Mouse (Mus musculus) adrenal gland, postnatal 0 days (tissue): ENCODE measurements around the gene Pex26. TPM values are rescaled to one million over a fixed set of nuclear protein-coding genes. Genes with fewer than 3 reads are reported as not detected.

Experiments used
- polyA plus RNA-seq: library from polyadenylated mRNA; unstranded; fragments of >200 nt; fragmentation: Nextera tagmentation; extraction: Ambion mirVana; gene quantifications from 2 replicates; pipeline ENCODE4 v1.2.1, GENCODE M21; 2015

Gene Pex26
- 4.0 and 5.6 TPM in 2 replicates for polyA plus RNA-seq

GRCm38 (mm10) chr6:121183414-121184173 is at the start of gene Pex26:
Gene Pex26 (plus strand): TSS chr6:121183667.

GRCm38 (mm10) chr6:121210149-121210925 is 26.9 kb downstream of the Pex26 start, which contains the start of gene Tuba8:
Gene Tuba8 (plus strand): TSS chr6:121210696.

GRCm38 (mm10) chr6:121245127-121246036 is 61.9 kb downstream of the Pex26 start, which contains the start of gene Usp18:
Gene Usp18 (plus strand): TSS chr6:121245906.

Other genes with a start within 250 kb of the Pex26 start
- gene Mical3, start 52.7 kb upstream of the Pex26 start, polyA plus RNA-seq, result 6.7 and 8.1 TPM in 2 replicates
- gene Tuba8, start 27.0 kb downstream of the Pex26 start, polyA plus RNA-seq, result 1.3 and 2.5 TPM in 2 replicates
- gene Usp18, start 62.2 kb downstream of the Pex26 start, polyA plus RNA-seq, result 8.4 and 11.6 TPM in 2 replicates
- 2.7 and 3.7 TPM in 2 replicates for gene Slc6a13, start 116.6 kb downstream of the Pex26 start, polyA plus RNA-seq
- 0.72 and 1.4 TPM in 2 replicates for gene Slc6a12, start 159.4 kb downstream of the Pex26 start, polyA plus RNA-seq